Mouse (Mus musculus) spleen, adult 2 months (tissue): ENCODE data around the gene Glis3. TPM values are rescaled to one million over a fixed set of nuclear protein-coding genes. Genes with fewer than 3 reads are reported as not detected.

Experiments used
- DNase-seq, 2 experiments: peaks; one replicate each; pipeline versions ENCODE4 v3.0.0 to v3.0.0-alpha.2; 2012 to 2021; ENCODE audit warnings: low spot score in 2 of 2, low read depth in 1 of 2
- H3K27ac ChIP-seq: fragments of 200-500 bp; 2 replicates; pipeline ENCODE4 v1.5.1; 2012; ENCODE audit warnings: low read length, inconsistent platforms; ENCODE audit not compliant: insufficient read depth
- H3K27me3 ChIP-seq: fragments of 200-500 bp; 2 replicates; pipeline ENCODE4 v1.6.1; 2012; ENCODE audit warnings: mild to moderate bottlenecking, moderate library complexity, low read length, inconsistent platforms; ENCODE audit not compliant: control insufficient read depth, insufficient read depth
- H3K36me3 ChIP-seq: fragments of 200-500 bp; 2 replicates; pipeline ENCODE4 v1.6.1; 2012; ENCODE audit warnings: mild to moderate bottlenecking, low read length, inconsistent platforms; ENCODE audit not compliant: control insufficient read depth, insufficient read depth
- H3K4me1 ChIP-seq: fragments of 200-500 bp; 2 replicates; pipeline ENCODE4 v1.6.1; 2011; ENCODE audit warnings: inconsistent platforms; ENCODE audit not compliant: control insufficient read depth, insufficient read depth, insufficient read length
- H3K4me3 ChIP-seq: fragments of 200-500 bp; 2 replicates; pipeline ENCODE4 v1.5.1; 2011; ENCODE audit warnings: mild to moderate bottlenecking, inconsistent platforms; ENCODE audit not compliant: insufficient read depth, insufficient read length; ENCODE audit errors: extremely low read depth
- CTCF ChIP-seq: fragments of 200-500 bp; IDR thresholded peaks from 2 replicates; pipeline ENCODE4 v1.5.1; 2011; ENCODE audit warnings: mild to moderate bottlenecking, inconsistent platforms; ENCODE audit not compliant: insufficient read depth, insufficient read length, insufficient replicate concordance; ENCODE audit errors: extremely low read depth
- POLR2A ChIP-seq: fragments of 200-500 bp; IDR thresholded peaks from 2 replicates; pipeline ENCODE4 v1.6.1; 2011; ENCODE audit warnings: low read depth, low read length, inconsistent platforms
- WGBS: fragments of 180-500 bp; shearing (Covaris S2); methylation state at CpG from one replicate; pipeline ENCODE4 v1.1.7; 2018; 5-methylcytosine and 5-hydroxymethylcytosine counted together
- polyA plus RNA-seq: library from polyadenylated mRNA; depleted of rRNA; stranded (reverse); fragments of >200 nt; gene quantifications from 2 replicates; pipeline ENCODE4 v1.2.3, GENCODE M21; 2012

The Glis3 gene
- polyA plus RNA-seq, 1 experiment: 1.7 TPM

- Histone ChIP-seq H3K27me3 (no peaks in the 10 kb centered on the region), H3K4me3 (no peak overlapping the region), H3K27ac (no peak overlapping the region), H3K36me3 (no peaks in the 10 kb centered on the region), H3K4me1 (no peaks in the 10 kb centered on the region)
- no peak for TF ChIP-seq POLR2A
- no peak for TF ChIP-seq CTCF
- no peak for DNase-seq
- 62% methylated on average over 2 of the region's 2 CpGs for WGBS
These were observed 405.4 kb downstream of the Glis3 start for GRCm38 (mm10) chr19:28274501-28274900.

DNA sequence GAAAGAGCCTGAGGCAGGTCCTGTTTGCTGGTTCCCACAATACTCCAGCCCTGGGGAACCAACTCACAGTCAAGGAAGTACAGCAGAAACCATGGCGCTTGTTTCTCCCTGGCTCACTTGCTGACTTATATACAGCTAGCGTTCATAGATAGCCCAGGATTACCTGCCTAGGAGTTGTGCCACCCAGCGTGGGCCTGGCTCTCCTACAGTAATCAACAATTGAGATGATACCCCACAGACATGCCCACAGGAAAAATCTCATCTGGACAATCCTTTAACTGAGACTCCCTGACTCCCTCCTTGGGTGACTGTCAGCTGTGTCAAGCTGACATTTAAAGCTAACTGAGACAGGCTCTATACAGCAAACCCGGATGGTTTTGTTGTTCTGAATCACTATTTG lies 405.9 kb downstream of the Glis3 start:
- H3K4me1 ChIP-seq: no peaks in the 10 kb centered on the region
- no peak overlapping the region for H3K27ac ChIP-seq
- TF ChIP-seq CTCF (no peak), POLR2A (no peak)
- no peaks in the 10 kb centered on the region for H3K27me3 ChIP-seq
- 94% methylated on average over 4 of the region's 4 CpGs for WGBS
- H3K36me3 ChIP-seq: no peaks in the 10 kb centered on the region
- DNase-seq: no peak
- no peak overlapping the region for H3K4me3 ChIP-seq

GRCm38 (mm10) chr19:28266850-28267249 lies 413.0 kb downstream of the Glis3 start:
- 84% methylated on average over 8 of the region's 8 CpGs for WGBS
- H3K4me1 ChIP-seq: no peaks in the 10 kb centered on the region
- no peak for DNase-seq
- H3K27ac ChIP-seq: no peak overlapping the region
- no peaks in the 10 kb centered on the region for H3K36me3 ChIP-seq
- H3K27me3 ChIP-seq: no peaks in the 10 kb centered on the region
- TF ChIP-seq CTCF (no peak), POLR2A (no peak)
- no peak overlapping the region for H3K4me3 ChIP-seq

DNA sequence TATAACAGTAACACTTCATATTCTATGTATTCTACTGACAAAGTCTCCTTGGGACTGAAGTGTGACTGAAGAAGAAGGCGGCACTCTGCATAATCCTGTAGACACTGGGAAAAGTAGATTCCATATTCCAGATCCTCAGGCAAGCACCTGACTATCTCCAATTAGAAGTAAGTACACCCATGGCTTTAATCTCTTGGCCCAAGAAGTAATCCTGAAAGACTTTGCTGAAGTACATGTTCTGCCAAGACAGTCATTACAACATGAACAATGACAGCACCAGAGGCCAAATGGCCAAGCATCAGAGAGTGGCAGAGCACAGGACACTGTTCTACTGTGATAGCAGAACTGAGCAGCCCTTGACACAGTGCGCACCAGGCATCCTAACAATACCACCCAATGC lies 414.1 kb downstream of the Glis3 start:
- H3K27me3 ChIP-seq: no peaks in the 10 kb centered on the region
- no peaks in the 10 kb centered on the region for H3K36me3 ChIP-seq
- no peak for TF ChIP-seq POLR2A
- TF ChIP-seq CTCF: no peak
- WGBS: 91% methylated on average over 2 of the region's 2 CpGs
- no peak overlapping the region for H3K4me3 ChIP-seq
- no peak overlapping the region for H3K27ac ChIP-seq
- DNase-seq: no peak
- H3K4me1 ChIP-seq: no peaks in the 10 kb centered on the region

DNA sequence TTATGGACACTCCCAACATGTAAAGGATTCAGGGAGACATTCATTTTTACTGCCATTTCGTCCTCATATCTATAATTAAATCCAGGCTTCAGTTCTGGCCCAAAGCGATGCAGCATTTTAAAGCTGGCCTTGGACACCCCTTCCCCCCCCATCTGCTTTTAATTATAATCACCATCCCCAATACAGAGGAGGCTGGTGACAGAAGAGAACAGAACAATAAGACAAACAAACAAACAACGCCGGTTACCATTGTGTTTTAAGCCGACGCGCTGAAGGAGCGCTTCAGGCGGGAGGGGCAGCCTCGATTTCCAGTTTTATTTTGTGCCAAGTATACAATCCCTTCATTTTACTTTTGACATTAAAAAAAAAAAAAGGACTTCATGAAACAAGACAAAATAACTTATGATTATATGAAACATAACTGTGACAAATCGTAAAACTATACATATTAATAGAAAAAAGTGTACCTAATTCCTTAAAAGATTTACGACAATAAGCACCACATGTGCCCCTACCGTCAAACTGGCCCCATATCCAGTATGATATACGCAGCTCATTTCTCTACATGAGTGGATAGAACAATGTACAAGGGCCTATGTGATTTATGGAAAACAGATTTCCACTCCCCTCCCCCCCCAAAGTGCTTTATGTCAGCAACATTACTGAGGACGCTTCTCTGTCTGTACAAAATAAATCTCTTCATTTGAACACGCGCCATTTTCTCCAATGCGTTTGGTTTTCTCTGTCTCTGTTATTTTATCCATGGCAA lies 420.8 kb downstream of the Glis3 start:
- DNase-seq: no peak
- TF ChIP-seq POLR2A (no peak), CTCF (no peak)
- Histone ChIP-seq H3K27me3 (no peaks in the 10 kb centered on the region), H3K36me3 (no peaks in the 10 kb centered on the region), H3K27ac (no peak overlapping the region), H3K4me1 (no peaks in the 10 kb centered on the region), H3K4me3 (no peak overlapping the region)
- WGBS: 94% methylated on average over 18 of the region's 18 CpGs

GRCm38 (mm10) chr19:28258480-28258879 lies 421.4 kb downstream of the Glis3 start:
- H3K27ac ChIP-seq: no peak overlapping the region
- H3K36me3 ChIP-seq: no peaks in the 10 kb centered on the region
- no peaks in the 10 kb centered on the region for H3K27me3 ChIP-seq
- H3K4me1 ChIP-seq: no peaks in the 10 kb centered on the region
- H3K4me3 ChIP-seq: no peak overlapping the region
- DNase-seq: no peak
- no peak for TF ChIP-seq CTCF
- no peak for TF ChIP-seq POLR2A
- WGBS: 86% methylated on average over 3 of the region's 3 CpGs

GRCm38 (mm10) chr19:28247345-28247744 lies 432.5 kb downstream of the Glis3 start:
- WGBS: 90% methylated on average over 7 of the region's 7 CpGs
- H3K4me3 ChIP-seq: no peak overlapping the region
- DNase-seq: no peak
- H3K27ac ChIP-seq: no peak overlapping the region
- TF ChIP-seq POLR2A (no peak), CTCF (no peak)
- no peaks in the 10 kb centered on the region for H3K4me1 ChIP-seq
- H3K27me3 ChIP-seq: no peaks in the 10 kb centered on the region
- H3K36me3 ChIP-seq: no peaks in the 10 kb centered on the region
